Mouse (Mus musculus): ENCODE results near the gene Vipas39.
"Not testable (repeated sequence)": the region's sequence is repeated elsewhere in the genome, so short reads cannot be mapped to it uniquely, and the experiment has no call there.

DNA sequence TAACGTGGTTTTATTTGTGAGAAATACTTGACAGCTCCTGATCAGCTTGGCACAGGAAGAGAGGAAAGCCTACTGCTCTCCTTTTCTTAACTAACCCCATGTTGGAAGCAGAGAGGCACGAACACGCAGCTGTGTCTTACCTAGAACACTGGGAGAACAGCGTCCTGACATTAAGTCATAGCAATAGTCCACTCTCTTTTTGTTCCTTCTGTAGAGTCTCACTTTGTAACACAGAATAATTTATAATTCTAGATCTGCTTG, 40.5 kb upstream of the Vipas39 start:
- not testable (repeated sequence) for TF ChIP-seq POLR2A (IDR thresholded peaks at IDR 0.05; ENCODE audit: low read depth, low read length); CTCF (IDR thresholded peaks at IDR 0.05; ENCODE audit: extremely low read depth, insufficient read length, insufficient replicate concordance, low read depth, low read length)
